Mouse (Mus musculus) activated CD4-positive, CD25-positive, alpha-beta regulatory T cell (primary cell): ENCODE results near the gene Sec22a. TPM values are rescaled to one million over a fixed set of nuclear protein-coding genes. Genes with fewer than 3 reads are reported as not detected.

ENCODE experiments used
- polyA plus RNA-seq, 2 experiments: library from polyadenylated mRNA; unstranded; fragments of 100-300 nt; shearing (Covaris generic); gene quantifications; one replicate each; pipeline ENCODE4 v1.2.1; 2017

Gene Sec22a
- 10 to 100 TPM; 28.4 to 35.8 TPM for polyA plus RNA-seq

GRCm38 (mm10) chr16:35363150-35364062, at the start of gene Sec22a:
TSS of gene Sec22a (minus strand) at chr16:35363918.

Other genes with a start within 250 kb of the Sec22a start
- under 1 TPM in 1 of 2 experiments, not detected in 1; 0.17 TPM for gene Adcy5, start 209.0 kb downstream of the Sec22a start, polyA plus RNA-seq
- gene Pdia5, start 127.0 kb upstream of the Sec22a start, polyA plus RNA-seq = under 1 TPM in 1 of 2 experiments, not detected in 1; 0.36 TPM
- gene Sema5b, start 177.2 kb upstream of the Sec22a start, polyA plus RNA-seq = not detected